Mouse (Mus musculus): ENCODE results near the gene Atp11a.

- TF ChIP-seq POLR2A (IDR thresholded peaks at IDR 0.05; ENCODE audit: borderline replicate concordance, low read depth, low read length) (no peak), CTCF (IDR thresholded peaks at IDR 0.05; ENCODE audit: low read depth, low read length) (no peak)
These were observed 141.0 kb downstream of the Atp11a start for GRCm38 (mm10) chr8:12897815-12898214.
